Mouse (Mus musculus) testis, adult 2 months (tissue): ENCODE measurements around the gene Phlpp1. TPM values are rescaled to one million over a fixed set of nuclear protein-coding genes. Genes with fewer than 3 reads are reported as not detected.

Experiments
- H3K27ac ChIP-seq: fragments of 200-500 bp; 2 replicates; pipeline ENCODE4 v1.5.1; 2012; ENCODE audit warnings: low read depth, low read length; ENCODE audit not compliant: control insufficient read depth, insufficient read depth
- H3K27me3 ChIP-seq: fragments of 200-500 bp; 2 replicates; pipeline ENCODE4 v1.6.1; 2012; ENCODE audit warnings: mild to moderate bottlenecking, low read length, moderate library complexity; ENCODE audit not compliant: control insufficient read depth, insufficient read depth
- H3K36me3 ChIP-seq: fragments of 200-500 bp; 2 replicates; pipeline ENCODE4 v1.6.1; 2012; ENCODE audit warnings: mild to moderate bottlenecking, low read length; ENCODE audit not compliant: control insufficient read depth, insufficient read depth
- H3K4me1 ChIP-seq: fragments of 200-500 bp; 2 replicates; pipeline ENCODE4 v1.6.1; 2012; ENCODE audit warnings: low read length; ENCODE audit not compliant: control insufficient read depth, insufficient read depth
- H3K4me3 ChIP-seq: fragments of 200-500 bp; 2 replicates; pipeline ENCODE4 v1.5.1; 2012; ENCODE audit warnings: low read depth, mild to moderate bottlenecking, low read length, moderate library complexity, mixed read lengths; ENCODE audit not compliant: control insufficient read depth
- CTCF ChIP-seq: fragments of 200-500 bp; IDR thresholded peaks from 2 replicates; pipeline ENCODE4 v1.5.1; 2012; ENCODE audit warnings: low read depth, mild to moderate bottlenecking, inconsistent platforms, low read length, moderate library complexity; ENCODE audit not compliant: control insufficient read depth, insufficient read depth, insufficient replicate concordance
- POLR2A ChIP-seq: fragments of 200-500 bp; IDR thresholded peaks from 2 replicates; pipeline ENCODE4 v1.6.1; 2012; ENCODE audit warnings: low read depth, mild to moderate bottlenecking, inconsistent platforms, low read length, moderate library complexity; ENCODE audit not compliant: control insufficient read depth
- polyA plus RNA-seq: library from polyadenylated mRNA; depleted of rRNA; stranded (reverse); fragments of >200 nt; gene quantifications from 2 replicates; pipeline ENCODE4 v1.2.3, GENCODE M21; 2012

Gene Phlpp1
- polyA plus RNA-seq, 1 experiment: 59.6 TPM

GRCm38 (mm10) chr1:106372446-106372845 is 200.9 kb downstream of the Phlpp1 start:
- TF ChIP-seq POLR2A: no peak
- TF ChIP-seq CTCF: no peak
- H3K4me1 ChIP-seq: no peaks in the 10 kb centered on the region
- no peak overlapping the region for H3K27ac ChIP-seq
- no peaks in the 10 kb centered on the region for H3K36me3 ChIP-seq
- H3K27me3 ChIP-seq: no peaks in the 10 kb centered on the region
- H3K4me3 ChIP-seq: no peak overlapping the region

- no peak overlapping the region for H3K27ac ChIP-seq
- H3K36me3 ChIP-seq: no peaks in the 10 kb centered on the region
- no peak for TF ChIP-seq CTCF
- no peak for TF ChIP-seq POLR2A
- H3K27me3 ChIP-seq: no peaks in the 10 kb centered on the region
- H3K4me1 ChIP-seq: no peaks in the 10 kb centered on the region
- H3K4me3 ChIP-seq: no peak overlapping the region
Measured at GRCm38 (mm10) chr1:106373656-106374055, 202.1 kb downstream of the Phlpp1 start.

DNA sequence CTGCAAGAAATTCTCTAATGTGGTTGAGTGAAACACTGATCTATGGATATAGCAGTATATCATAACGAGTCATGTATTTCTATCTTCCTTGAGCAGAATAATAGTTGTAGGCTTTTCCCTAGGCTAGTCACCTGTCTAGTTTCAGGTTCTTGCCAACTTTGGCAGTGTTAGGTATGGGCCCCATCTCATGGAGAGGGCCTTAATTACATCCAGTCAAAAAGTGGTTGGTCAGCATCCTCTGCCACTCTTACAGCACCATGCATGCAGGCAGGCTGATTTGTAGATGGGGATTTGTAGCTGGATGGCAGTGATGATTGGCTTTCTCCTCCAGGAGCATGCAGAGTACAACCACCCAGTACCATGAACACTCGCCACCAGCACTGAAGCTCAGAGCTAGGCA is 202.7 kb downstream of the Phlpp1 start:
- Histone ChIP-seq H3K4me1 (no peaks in the 10 kb centered on the region), H3K4me3 (no peak overlapping the region), H3K27me3 (no peaks in the 10 kb centered on the region), H3K27ac (no peak overlapping the region), H3K36me3 (no peaks in the 10 kb centered on the region)
- TF ChIP-seq CTCF: no peak
- no peak for TF ChIP-seq POLR2A

DNA sequence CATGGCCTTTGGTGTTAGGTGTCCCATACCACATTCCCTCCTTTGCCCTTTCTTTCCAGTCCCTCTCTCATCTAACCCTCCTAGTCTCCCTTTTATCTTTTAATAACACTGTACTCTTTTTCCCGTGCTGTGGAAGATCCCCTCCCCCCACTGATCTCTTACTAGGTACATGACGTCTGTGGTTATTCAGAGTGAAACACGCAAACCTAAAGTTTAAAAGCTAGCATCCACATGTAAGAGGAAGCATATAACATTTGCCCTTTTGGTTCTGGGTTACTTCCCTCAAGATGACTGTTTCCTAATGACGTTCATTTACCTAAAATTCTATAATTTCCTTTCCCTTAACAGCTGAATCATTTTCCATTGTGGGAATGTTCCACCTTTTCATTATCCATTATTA is 203.4 kb downstream of the Phlpp1 start:
- no peak overlapping the region for H3K4me3 ChIP-seq
- no peaks in the 10 kb centered on the region for H3K4me1 ChIP-seq
- H3K27me3 ChIP-seq: no peaks in the 10 kb centered on the region
- no peak overlapping the region for H3K27ac ChIP-seq
- TF ChIP-seq POLR2A (no peak), CTCF (no peak)
- H3K36me3 ChIP-seq: no peaks in the 10 kb centered on the region

DNA sequence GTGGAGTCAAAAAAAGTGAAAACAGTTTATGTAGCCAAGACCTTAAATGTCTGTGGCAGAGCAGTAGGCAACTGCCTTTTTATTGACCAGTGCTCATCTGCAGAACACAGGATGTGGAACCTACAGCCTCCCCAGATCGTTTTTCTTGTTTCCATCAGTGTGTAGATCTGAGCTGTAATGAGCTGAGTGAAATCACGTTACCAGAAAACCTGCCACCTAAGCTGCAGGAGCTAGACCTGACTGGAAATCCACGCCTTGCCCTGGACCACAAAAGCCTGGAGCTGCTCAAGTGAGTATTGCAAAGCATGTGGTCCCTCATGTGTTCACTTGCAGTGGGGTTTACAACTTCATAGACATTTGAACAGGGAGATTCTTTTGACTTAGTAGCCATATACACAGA is 204.5 kb downstream of the Phlpp1 start:
- H3K36me3 ChIP-seq: no peaks in the 10 kb centered on the region
- no peaks in the 10 kb centered on the region for H3K27me3 ChIP-seq
- no peak for TF ChIP-seq CTCF
- TF ChIP-seq POLR2A: no peak
- no peaks in the 10 kb centered on the region for H3K4me1 ChIP-seq
- no peak overlapping the region for H3K4me3 ChIP-seq
- no peak overlapping the region for H3K27ac ChIP-seq

GRCm38 (mm10) chr1:106380465-106380864 is 208.9 kb downstream of the Phlpp1 start:
- Histone ChIP-seq H3K4me1 (no peaks in the 10 kb centered on the region), H3K27ac (no peak overlapping the region), H3K4me3 (no peak overlapping the region), H3K27me3 (no peaks in the 10 kb centered on the region), H3K36me3 (no peaks in the 10 kb centered on the region)
- TF ChIP-seq POLR2A (no peak), CTCF (no peak)

GRCm38 (mm10) chr1:106386542-106386941 is 215.0 kb downstream of the Phlpp1 start:
- no peaks in the 10 kb centered on the region for H3K27me3 ChIP-seq
- H3K4me3 ChIP-seq: no peak overlapping the region
- H3K27ac ChIP-seq: no peak overlapping the region
- TF ChIP-seq POLR2A (no peak), CTCF (no peak)
- no peaks in the 10 kb centered on the region for H3K36me3 ChIP-seq
- no peaks in the 10 kb centered on the region for H3K4me1 ChIP-seq

- Histone ChIP-seq H3K4me3 (no peak overlapping the region), H3K27me3 (no peaks in the 10 kb centered on the region), H3K36me3 (no peaks in the 10 kb centered on the region), H3K4me1 (no peaks in the 10 kb centered on the region), H3K27ac (no peak overlapping the region)
- TF ChIP-seq CTCF: no peak
- no peak for TF ChIP-seq POLR2A
Measured at GRCm38 (mm10) chr1:106387264-106387663, 215.7 kb downstream of the Phlpp1 start.
